Mouse (Mus musculus) frontal cortex, postnatal 10 days (tissue): Measurements from ENCODE around the gene Abca7.

Experiments used
- DNase-seq, 2 experiments: peaks; one replicate each; pipeline ENCODE4 v3.0.0; 2022; ENCODE audit warnings: low spot score in 2 of 2, mixed read lengths in 1 of 2

Abca7 gene

GRCm38 (mm10) chr10:79974668-79975067 is 21.6 kb upstream of the Abca7 start:
- DNase-seq = no peak

GRCm38 (mm10) chr10:79976071-79976721 is 20.1 kb upstream of the Abca7 start:
- DNase-seq = no peak

- no peak for DNase-seq
Measured at GRCm38 (mm10) chr10:79976722-79977107, 19.6 kb upstream of the Abca7 start.

GRCm38 (mm10) chr10:79977324-79977723 is 19.0 kb upstream of the Abca7 start:
- DNase-seq = no peak

- no peak for DNase-seq
Measured at GRCm38 (mm10) chr10:79978061-79978460, 18.2 kb upstream of the Abca7 start.

GRCm38 (mm10) chr10:79979401-79980155 is 16.7 kb upstream of the Abca7 start:
- no peak for DNase-seq

GRCm38 (mm10) chr10:79983205-79983604 is 13.1 kb upstream of the Abca7 start:
- no peak for DNase-seq

GRCm38 (mm10) chr10:79983670-79984069 is 12.6 kb upstream of the Abca7 start:
- DNase-seq = peak; percentile 72 to 82

GRCm38 (mm10) chr10:79984195-79984816 is 12.0 kb upstream of the Abca7 start, which contains the start of gene Tmem259:
Gene Tmem259, minus strand, starts transcription at chr10:79984330.
- DNase-seq = peak; percentile 77 to 82

GRCm38 (mm10) chr10:79984871-79985270 is 11.4 kb upstream of the Abca7 start:
- DNase-seq = peak; percentile 94 to 98

- peak in 1 of 2 experiments; percentile 54 for DNase-seq
Measured at GRCm38 (mm10) chr10:79985334-79986231, 10.7 kb upstream of the Abca7 start.

GRCm38 (mm10) chr10:79986232-79986878 is 9.9 kb upstream of the Abca7 start:
- DNase-seq = no peak

- DNase-seq = peak; percentile 70 to 75
Measured at GRCm38 (mm10) chr10:79986963-79987362, 9.3 kb upstream of the Abca7 start.

GRCm38 (mm10) chr10:79987771-79988505 is 8.4 kb upstream of the Abca7 start:
- DNase-seq = no peak

GRCm38 (mm10) chr10:79988506-79989271 is 7.6 kb upstream of the Abca7 start, which contains the start of gene Cnn2:
Gene Cnn2, plus strand, starts transcription at chr10:79988584.
- DNase-seq = no peak

- DNase-seq = no peak
Measured at GRCm38 (mm10) chr10:79989272-79989786, 7.0 kb upstream of the Abca7 start.

- no peak for DNase-seq
Measured at GRCm38 (mm10) chr10:79989870-79990269, 6.4 kb upstream of the Abca7 start.

GRCm38 (mm10) chr10:79991099-79991498 is 5.2 kb upstream of the Abca7 start:
- DNase-seq = no peak

GRCm38 (mm10) chr10:79991548-79991947 is 4.7 kb upstream of the Abca7 start:
- DNase-seq = no peak
